Mouse (Mus musculus): ENCODE data around the gene Exosc1. TPM values are rescaled to one million over a fixed set of nuclear protein-coding genes. Genes with fewer than 3 reads are reported as not detected.

Gene Exosc1
- polyA plus RNA-seq, 1 experiment from 2014 or later: 57.4 TPM

GRCm38 (mm10) chr19:41908736-41909135 is 24.5 kb downstream of the Exosc1 start:
- ATAC-seq (ENCODE audit: low FRiP score, low TSS enrichment) (no peak), DNase-seq (no peak)
- Histone ChIP-seq H3K4me2 (ENCODE audit: low read length) (no peak overlapping the region), H3K9ac (replicated peaks; ENCODE audit: low read length) (no peak overlapping the region), H3K27ac (replicated peaks; ENCODE audit: low read depth, low read length) (no peak overlapping the region), H3K4me3 (replicated peaks; ENCODE audit: low read depth, low read length) (no peak overlapping the region), H3K27me3 (ENCODE audit: control insufficient read depth, insufficient read depth, low read length) (no peaks in the 10 kb centered on the region), H3K36me3 (ENCODE audit: control insufficient read depth, insufficient read depth, low read length) (no peaks in the 10 kb centered on the region), H3K4me1 (ENCODE audit: control insufficient read depth, insufficient read depth, low read length) (peaks cover 12% of the 10 kb centered on the region), H3K9me3 (ENCODE audit: control insufficient read depth, low read length) (no peaks in the 10 kb centered on the region)
- 89% methylated on average over 3 of the region's 3 CpGs for WGBS

GRCm38 (mm10) chr19:41907079-41907760 is 26.0 kb downstream of the Exosc1 start:
- 55% methylated on average over 8 of the region's 8 CpGs for WGBS
- Histone ChIP-seq H3K4me2 (ENCODE audit: low read length) (no peak overlapping the region), H3K9ac (replicated peaks; ENCODE audit: low read length) (no peak overlapping the region), H3K9me3 (ENCODE audit: control insufficient read depth, low read length) (no peaks in the 10 kb centered on the region), H3K27me3 (ENCODE audit: control insufficient read depth, insufficient read depth, low read length) (no peaks in the 10 kb centered on the region), H3K4me3 (replicated peaks; ENCODE audit: low read depth, low read length) (no peak overlapping the region), H3K4me1 (ENCODE audit: control insufficient read depth, insufficient read depth, low read length) (no peaks in the 10 kb centered on the region), H3K27ac (replicated peaks; ENCODE audit: low read depth, low read length) (no peak overlapping the region), H3K36me3 (ENCODE audit: control insufficient read depth, insufficient read depth, low read length) (no peaks in the 10 kb centered on the region)
- ATAC-seq (ENCODE audit: low FRiP score, low TSS enrichment) (no peak), DNase-seq (no peak)

DNA sequence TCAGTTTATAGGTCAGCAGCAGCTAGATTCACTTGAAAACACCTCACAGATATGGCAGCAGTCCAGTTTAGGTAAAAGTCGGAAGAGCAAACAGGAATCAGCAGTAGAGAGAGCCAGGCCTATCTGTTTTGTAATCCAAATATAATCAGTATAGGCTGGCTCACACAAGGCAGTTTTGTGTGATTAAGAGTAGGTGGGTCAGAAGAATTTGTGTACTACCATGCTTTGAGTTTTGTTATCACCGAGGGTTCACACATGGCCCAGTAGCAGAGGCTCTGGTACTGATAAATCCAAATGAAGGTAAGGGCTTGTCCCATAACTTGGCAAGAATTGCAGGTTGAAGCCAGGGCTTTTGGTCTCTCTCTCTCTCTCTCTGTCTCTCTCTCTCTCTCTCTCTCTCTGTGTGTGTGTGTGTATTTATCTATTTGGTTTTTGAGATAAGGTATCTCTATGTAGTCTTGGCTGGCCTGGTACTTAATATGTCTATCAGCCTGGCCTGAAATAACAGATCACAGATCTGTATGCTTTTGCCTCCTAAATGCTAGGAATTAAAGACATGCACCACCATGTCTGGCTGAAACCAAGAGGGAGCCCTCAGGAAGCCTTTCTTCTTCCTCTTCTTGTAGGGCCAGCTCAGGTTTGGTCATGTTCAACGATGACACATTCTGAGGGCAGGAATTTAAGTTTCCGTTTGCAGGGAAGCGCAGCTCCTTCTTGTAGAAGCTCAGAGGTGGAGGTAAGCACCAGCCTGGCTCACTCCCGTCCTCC is 26.7 kb downstream of the Exosc1 start:
- Histone ChIP-seq H3K27me3 (ENCODE audit: control insufficient read depth, insufficient read depth, low read length) (no peaks in the 10 kb centered on the region), H3K36me3 (ENCODE audit: control insufficient read depth, insufficient read depth, low read length) (no peaks in the 10 kb centered on the region), H3K27ac (replicated peaks; ENCODE audit: low read depth, low read length) (no peak overlapping the region), H3K9ac (replicated peaks; ENCODE audit: low read length) (no peak overlapping the region), H3K4me3 (replicated peaks; ENCODE audit: low read depth, low read length) (no peak overlapping the region), H3K4me2 (ENCODE audit: low read length) (no peak overlapping the region), H3K9me3 (ENCODE audit: control insufficient read depth, low read length) (no peaks in the 10 kb centered on the region), H3K4me1 (ENCODE audit: control insufficient read depth, insufficient read depth, low read length) (no peaks in the 10 kb centered on the region)
- no peak for ATAC-seq (ENCODE audit: low FRiP score, low TSS enrichment)
- DNase-seq: no peak
- 70% methylated on average over 6 of the region's 6 CpGs for WGBS

- Histone ChIP-seq H3K36me3 (ENCODE audit: control insufficient read depth, insufficient read depth, low read length) (no peaks in the 10 kb centered on the region), H3K4me1 (ENCODE audit: control insufficient read depth, insufficient read depth, low read length) (no peaks in the 10 kb centered on the region), H3K4me3 (replicated peaks; ENCODE audit: low read depth, low read length) (no peak overlapping the region), H3K27me3 (ENCODE audit: control insufficient read depth, insufficient read depth, low read length) (no peaks in the 10 kb centered on the region), H3K27ac (replicated peaks; ENCODE audit: low read depth, low read length) (no peak overlapping the region), H3K9ac (replicated peaks; ENCODE audit: low read length) (no peak overlapping the region), H3K4me2 (ENCODE audit: low read length) (no peak overlapping the region), H3K9me3 (ENCODE audit: control insufficient read depth, low read length) (no peaks in the 10 kb centered on the region)
- ATAC-seq (ENCODE audit: low FRiP score, low TSS enrichment): no peak
- DNase-seq: no peak
- WGBS: 95% methylated on average over 2 of the region's 2 CpGs
Observed at GRCm38 (mm10) chr19:41905246-41905645, 28.0 kb downstream of the Exosc1 start.

- 88% methylated on average over 10 of the region's 10 CpGs for WGBS
- H3K27ac ChIP-seq (replicated peaks; ENCODE audit: low read depth, low read length): no peak overlapping the region
- DNase-seq (no peak), ATAC-seq (ENCODE audit: low FRiP score, low TSS enrichment) (no peak)
- H3K4me2 ChIP-seq (ENCODE audit: low read length): no peak overlapping the region
- H3K9me3 ChIP-seq (ENCODE audit: control insufficient read depth, low read length): no peaks in the 10 kb centered on the region
- H3K36me3 ChIP-seq (ENCODE audit: control insufficient read depth, insufficient read depth, low read length): no peaks in the 10 kb centered on the region
- H3K27me3 ChIP-seq (ENCODE audit: control insufficient read depth, insufficient read depth, low read length): no peaks in the 10 kb centered on the region
- no peak overlapping the region for H3K4me3 ChIP-seq (replicated peaks; ENCODE audit: low read depth, low read length)
- H3K9ac ChIP-seq (replicated peaks; ENCODE audit: low read length): no peak overlapping the region
- H3K4me1 ChIP-seq (ENCODE audit: control insufficient read depth, insufficient read depth, low read length): no peaks in the 10 kb centered on the region
Observed at GRCm38 (mm10) chr19:41902848-41903593, 30.2 kb downstream of the Exosc1 start.

DNA sequence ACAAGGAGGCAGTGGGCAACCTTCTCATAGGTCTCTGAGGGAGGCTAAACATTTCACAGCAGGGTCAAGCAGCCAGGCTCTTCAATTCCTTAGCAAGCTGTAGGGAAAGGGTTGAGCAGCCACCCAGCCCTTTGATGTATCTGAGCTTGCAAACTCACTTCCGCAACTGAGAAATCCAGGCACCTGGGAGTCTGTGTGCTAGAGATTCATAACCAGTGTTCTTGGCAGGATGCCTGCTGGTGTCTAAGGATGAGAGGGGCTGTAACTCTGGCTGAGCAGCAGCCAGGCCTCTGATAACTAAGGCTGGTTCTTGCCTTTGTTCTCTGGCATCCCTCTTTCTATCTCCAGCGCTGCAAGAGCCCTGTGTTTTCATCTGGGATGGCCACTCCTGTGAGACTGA is 31.5 kb downstream of the Exosc1 start:
- DNase-seq: no peak
- no peak overlapping the region for H3K4me2 ChIP-seq (ENCODE audit: low read length)

GRCm38 (mm10) chr19:41900495-41901090 is 32.6 kb downstream of the Exosc1 start:
- WGBS: 90% methylated on average over 8 of the region's 8 CpGs
- Histone ChIP-seq H3K4me3 (replicated peaks; ENCODE audit: low read depth, low read length) (no peak overlapping the region), H3K27ac (replicated peaks; ENCODE audit: low read depth, low read length) (no peak overlapping the region), H3K4me2 (ENCODE audit: low read length) (no peak overlapping the region), H3K27me3 (ENCODE audit: control insufficient read depth, insufficient read depth, low read length) (no peaks in the 10 kb centered on the region), H3K9ac (replicated peaks; ENCODE audit: low read length) (no peak overlapping the region), H3K36me3 (ENCODE audit: control insufficient read depth, insufficient read depth, low read length) (no peaks in the 10 kb centered on the region), H3K9me3 (ENCODE audit: control insufficient read depth, low read length) (no peaks in the 10 kb centered on the region), H3K4me1 (ENCODE audit: control insufficient read depth, insufficient read depth, low read length) (peaks cover 5% of the 10 kb centered on the region; the same call in 1 of the 2 replicates)
- ATAC-seq (ENCODE audit: low FRiP score, low TSS enrichment): no peak
- DNase-seq: no peak

More for the DNA sequence above, 31.5 kb downstream of the Exosc1 start:
- no peaks in the 10 kb centered on the region for H3K27me3 ChIP-seq (ENCODE audit: control insufficient read depth, insufficient read depth, low read length)
- no peak for ATAC-seq (ENCODE audit: low FRiP score, low TSS enrichment)
- H3K9ac ChIP-seq (replicated peaks; ENCODE audit: low read length): no peak overlapping the region
- H3K9me3 ChIP-seq (ENCODE audit: control insufficient read depth, low read length): no peaks in the 10 kb centered on the region
- H3K4me1 ChIP-seq (ENCODE audit: control insufficient read depth, insufficient read depth, low read length): no peaks in the 10 kb centered on the region
- H3K4me3 ChIP-seq (replicated peaks; ENCODE audit: low read depth, low read length): no peak overlapping the region
- WGBS: 59% methylated on average over 2 of the region's 2 CpGs
- H3K27ac ChIP-seq (replicated peaks; ENCODE audit: low read depth, low read length): no peak overlapping the region
- H3K36me3 ChIP-seq (ENCODE audit: control insufficient read depth, insufficient read depth, low read length): no peaks in the 10 kb centered on the region

DNA sequence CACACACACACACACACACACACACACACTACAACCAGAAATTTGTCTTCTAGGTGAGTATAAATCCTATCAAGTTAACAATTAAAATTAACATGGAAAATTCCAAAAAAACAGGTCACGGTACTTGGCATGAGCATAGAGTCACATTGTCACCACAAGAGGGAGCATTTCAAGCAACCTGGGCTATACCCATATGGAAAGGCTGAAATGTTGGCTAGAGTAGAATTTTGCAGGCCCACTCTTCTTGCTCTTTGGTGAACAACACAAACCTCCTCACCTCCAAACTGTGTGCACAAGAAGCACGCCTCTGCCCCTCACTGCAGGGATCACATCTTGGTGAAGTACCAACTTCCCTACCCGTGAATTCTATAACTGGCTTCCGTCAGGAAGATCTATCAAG is 34.4 kb downstream of the Exosc1 start:
- WGBS: 51% methylated on average over 4 of the region's 4 CpGs
- H3K4me1 ChIP-seq (ENCODE audit: control insufficient read depth, insufficient read depth, low read length): peaks cover 12% of the 10 kb centered on the region; the same call in 1 of the 2 replicates
- H3K4me3 ChIP-seq (replicated peaks; ENCODE audit: low read depth, low read length): no peak overlapping the region
- H3K27me3 ChIP-seq (ENCODE audit: control insufficient read depth, insufficient read depth, low read length): no peaks in the 10 kb centered on the region
- no peaks in the 10 kb centered on the region for H3K9me3 ChIP-seq (ENCODE audit: control insufficient read depth, low read length)
- DNase-seq (peak; percentile 75), ATAC-seq (ENCODE audit: low FRiP score, low TSS enrichment) (no peak)
- no peak overlapping the region for H3K27ac ChIP-seq (replicated peaks; ENCODE audit: low read depth, low read length)
- no peak overlapping the region for H3K4me2 ChIP-seq (ENCODE audit: low read length)
- H3K36me3 ChIP-seq (ENCODE audit: control insufficient read depth, insufficient read depth, low read length): no peaks in the 10 kb centered on the region
- H3K9ac ChIP-seq (replicated peaks; ENCODE audit: low read length): no peak overlapping the region
